Mouse (Mus musculus): ENCODE measurements around the gene Gm8994.
"Not testable (repeated sequence)": the region's sequence is repeated elsewhere in the genome, so short reads cannot be mapped to it uniquely, and the experiment has no call there.

The Gm8994 gene

GRCm38 (mm10) chr6:136327239-136327638 is at the start of gene Gm8994:
Gene Gm8994 (plus strand): TSS chr6:136327539.
- DNase-seq (ENCODE audit: low spot score) = not testable (repeated sequence)

DNA sequence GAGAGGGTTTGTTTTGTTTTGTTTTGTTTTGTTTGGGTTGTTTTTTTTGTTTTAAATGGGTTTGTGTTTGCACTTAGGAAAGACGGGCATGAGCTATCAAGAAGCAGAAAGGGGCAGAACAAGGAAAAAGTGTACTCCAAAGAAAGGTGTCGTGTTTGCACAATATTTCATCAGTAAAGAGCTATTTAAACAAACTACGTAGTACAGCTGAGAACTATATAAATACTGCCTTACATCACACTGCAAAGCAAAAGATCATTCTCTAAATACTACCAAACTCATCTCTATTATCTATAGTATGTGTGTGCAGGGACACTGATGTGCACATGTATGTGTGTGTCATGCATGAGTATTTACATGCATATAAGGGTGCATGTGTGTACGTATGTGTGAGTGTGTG is 49.7 kb upstream of the Gm8994 start:
- DNase-seq (ENCODE audit: low spot score) = no peak

DNA sequence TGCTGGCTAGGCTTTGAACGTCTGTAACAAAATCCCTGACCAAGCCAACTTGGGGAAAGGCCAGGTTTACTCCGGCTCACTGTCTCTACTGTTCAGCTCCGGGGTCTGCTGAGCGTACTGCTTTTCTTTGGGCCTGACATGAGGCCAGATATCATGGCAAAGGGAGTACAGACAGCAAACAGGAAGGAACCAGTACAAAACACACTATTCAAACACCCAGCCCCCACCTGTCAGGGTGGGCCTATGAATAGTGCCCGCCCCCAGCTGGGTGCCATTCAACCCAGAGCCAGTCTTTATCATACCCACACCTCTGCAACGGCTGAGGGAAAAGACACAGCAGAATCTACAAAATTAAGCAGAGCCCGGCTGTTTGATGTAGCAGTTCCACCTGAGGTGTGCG is 42.8 kb upstream of the Gm8994 start:
- DNase-seq (ENCODE audit: low spot score) = no peak

DNA sequence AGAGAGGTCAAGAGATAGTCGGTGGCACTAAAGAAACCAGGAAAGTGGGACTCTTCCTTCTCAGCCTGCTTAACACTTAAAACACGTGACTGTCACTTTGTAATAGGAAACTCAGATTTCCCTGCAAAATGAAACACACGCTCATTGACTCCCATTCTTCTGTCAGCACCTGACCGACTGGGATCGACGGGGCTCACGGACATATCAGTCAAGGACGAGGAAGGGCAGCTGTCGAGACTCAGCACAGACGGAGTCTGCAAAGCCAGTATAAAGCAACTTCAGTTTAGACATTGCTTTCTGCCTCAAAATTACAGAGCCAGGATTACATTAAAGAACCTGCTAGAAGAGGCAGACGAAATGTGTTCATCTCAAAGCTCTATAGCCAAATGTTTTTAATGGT is 41.2 kb upstream of the Gm8994 start:
- no peak for DNase-seq (ENCODE audit: low spot score)

GRCm38 (mm10) chr6:136286589-136286988 is 40.8 kb upstream of the Gm8994 start:
- no peak for DNase-seq (ENCODE audit: low spot score)

- no peak for DNase-seq (ENCODE audit: low spot score)
Measured at GRCm38 (mm10) chr6:136291424-136291823, 35.9 kb upstream of the Gm8994 start.

- DNase-seq (ENCODE audit: low spot score) = no peak
Measured at GRCm38 (mm10) chr6:136291951-136292714, 35.2 kb upstream of the Gm8994 start.

DNA sequence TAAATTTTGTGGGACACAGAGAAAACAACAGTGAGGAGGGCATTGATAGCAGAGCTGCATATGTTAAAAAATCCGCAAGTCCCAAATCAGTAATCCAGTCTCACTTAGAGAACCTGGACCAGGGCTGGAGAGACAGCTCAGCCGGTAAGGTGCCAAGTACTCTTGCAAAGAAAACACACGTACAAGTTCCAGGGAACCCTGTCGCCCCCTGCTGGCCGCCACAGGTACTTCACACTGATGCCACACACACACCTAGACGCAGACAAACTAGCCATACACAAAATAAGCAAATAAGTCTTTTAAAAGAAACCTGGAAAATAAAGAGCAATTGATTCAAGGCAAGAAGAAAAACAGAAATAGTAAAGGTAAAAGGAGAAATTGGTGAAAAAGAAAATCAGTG is 33.6 kb upstream of the Gm8994 start:
- DNase-seq (ENCODE audit: low spot score) = no peak

- no peak for DNase-seq (ENCODE audit: low spot score)
Measured at GRCm38 (mm10) chr6:136295821-136296220, 31.5 kb upstream of the Gm8994 start.

DNA sequence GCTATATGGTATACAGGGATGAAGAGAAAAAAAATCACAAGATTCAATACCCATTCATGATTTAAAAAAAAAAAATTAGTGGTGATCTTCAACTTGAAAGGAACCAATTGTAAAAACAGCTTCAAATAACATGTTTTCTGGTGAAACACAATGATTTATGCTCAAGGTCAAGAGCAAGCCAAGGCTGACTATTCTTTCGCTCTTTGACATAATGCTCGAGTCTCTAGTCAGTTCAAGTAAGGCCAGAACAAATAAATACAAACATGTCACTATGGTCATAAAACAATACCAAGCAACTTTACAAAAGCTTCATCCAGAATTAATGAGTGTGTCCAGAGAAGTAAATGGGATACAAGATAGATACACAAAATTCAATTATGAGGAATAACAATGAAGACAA is 31.1 kb upstream of the Gm8994 start:
- DNase-seq (ENCODE audit: low spot score) = no peak

DNA sequence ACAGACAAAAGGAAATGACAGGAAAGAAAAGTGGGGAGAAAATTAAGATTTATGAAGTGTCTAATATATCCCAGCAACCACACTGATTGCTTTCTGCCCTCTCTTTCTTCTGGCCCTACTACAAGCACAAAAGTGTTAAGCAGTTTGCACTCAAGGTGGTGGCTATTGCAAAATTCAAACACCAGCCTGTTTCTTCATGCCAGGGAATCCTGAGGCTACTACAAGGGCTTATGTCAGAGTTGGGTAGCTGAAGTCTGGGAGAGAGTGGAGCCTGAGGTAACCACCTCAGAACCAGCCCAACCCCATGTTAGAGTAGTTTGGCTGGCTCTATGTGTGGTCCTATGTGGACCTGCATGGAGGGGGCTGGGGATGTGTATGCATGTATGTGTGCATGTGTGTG is 23.8 kb upstream of the Gm8994 start:
- no peak for DNase-seq (ENCODE audit: low spot score)

DNA sequence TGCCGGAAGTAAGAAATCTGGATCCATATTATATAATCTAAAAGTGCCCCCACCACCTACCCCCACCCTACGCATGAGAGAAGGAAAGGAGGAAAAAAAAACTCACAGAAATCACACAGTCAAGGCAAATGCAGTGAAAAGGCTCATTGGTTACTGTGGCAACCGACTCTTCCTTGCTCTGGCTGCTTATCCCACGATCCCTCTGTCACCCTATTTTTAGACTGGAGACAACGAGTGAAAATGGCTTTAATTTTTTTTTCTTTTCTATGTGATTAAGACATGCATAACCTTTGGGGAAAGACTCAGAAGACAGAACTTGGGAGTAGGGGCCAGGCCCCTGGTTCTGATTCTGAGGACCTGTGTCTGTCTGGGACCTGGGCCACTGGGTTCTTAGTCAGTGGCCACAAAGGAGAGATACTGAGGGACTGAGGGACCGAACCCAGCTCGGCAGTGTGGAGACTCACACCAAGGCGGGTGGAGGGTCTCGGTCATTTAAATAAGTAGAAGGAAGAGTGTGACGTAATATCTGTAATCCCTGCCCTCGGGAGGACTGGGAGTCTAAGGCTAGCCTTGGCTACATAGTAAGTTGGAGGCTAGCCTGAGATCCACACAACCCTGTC is 22.9 kb upstream of the Gm8994 start:
- no peak for DNase-seq (ENCODE audit: low spot score)

DNA sequence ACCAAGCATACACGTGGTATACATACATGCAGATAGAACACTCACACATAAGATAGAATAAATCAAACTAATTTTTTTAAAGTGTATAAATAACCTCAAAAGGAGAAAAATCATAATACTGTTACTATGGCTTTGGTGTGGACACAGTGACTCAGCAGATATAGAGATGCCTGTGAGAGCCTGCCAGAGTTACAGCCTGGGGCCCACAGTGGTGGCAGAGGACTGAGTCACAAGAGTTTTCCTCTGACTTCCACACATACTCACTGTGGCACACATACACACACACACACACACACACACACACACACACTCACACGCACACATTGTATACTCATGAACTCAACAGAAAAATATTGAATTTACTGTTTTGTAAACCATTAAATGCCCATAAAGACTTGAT is 17.9 kb upstream of the Gm8994 start:
- DNase-seq (ENCODE audit: low spot score) = no peak

DNA sequence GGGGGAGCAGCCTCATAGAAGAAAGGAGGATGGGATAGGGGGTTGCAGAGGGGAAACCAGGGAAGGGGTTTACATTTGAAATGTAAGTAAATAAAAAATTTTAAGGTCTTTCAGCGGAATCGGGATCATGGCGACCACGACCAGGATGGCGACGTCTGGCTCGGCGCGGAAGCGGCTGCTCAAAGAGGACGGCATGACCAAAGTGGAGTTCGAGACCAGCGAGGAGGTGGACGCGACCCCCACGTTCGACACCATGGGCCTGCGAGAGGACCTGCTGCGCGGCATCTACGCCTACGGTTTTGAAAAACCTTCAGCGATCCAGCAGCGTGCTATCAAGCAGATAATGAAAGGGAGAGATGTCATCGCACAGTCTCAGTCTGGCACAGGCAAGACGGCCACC is 1.1 kb downstream of the Gm8994 start:
- not testable (repeated sequence) for DNase-seq (ENCODE audit: low spot score)

DNA sequence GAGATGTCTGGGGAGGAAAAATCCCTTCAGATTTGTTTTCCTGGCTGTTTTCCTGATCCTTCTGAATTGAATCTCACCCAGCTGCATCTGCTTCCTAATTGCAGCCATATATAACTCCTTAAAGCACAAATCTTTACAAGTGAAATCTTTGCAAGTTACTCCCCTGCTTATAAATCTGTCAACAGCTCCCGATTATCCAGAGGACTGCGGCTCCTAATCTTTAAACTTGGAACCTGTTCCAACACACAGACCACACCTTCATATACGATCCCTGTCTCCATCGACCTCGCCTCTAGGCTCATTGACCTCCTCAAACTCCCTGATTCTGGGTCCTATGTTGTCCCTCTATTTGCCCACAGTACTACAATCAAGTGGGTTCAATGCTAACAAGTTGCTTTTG is 13.3 kb downstream of the Gm8994 start:
- no peak for DNase-seq (ENCODE audit: low spot score)

DNA sequence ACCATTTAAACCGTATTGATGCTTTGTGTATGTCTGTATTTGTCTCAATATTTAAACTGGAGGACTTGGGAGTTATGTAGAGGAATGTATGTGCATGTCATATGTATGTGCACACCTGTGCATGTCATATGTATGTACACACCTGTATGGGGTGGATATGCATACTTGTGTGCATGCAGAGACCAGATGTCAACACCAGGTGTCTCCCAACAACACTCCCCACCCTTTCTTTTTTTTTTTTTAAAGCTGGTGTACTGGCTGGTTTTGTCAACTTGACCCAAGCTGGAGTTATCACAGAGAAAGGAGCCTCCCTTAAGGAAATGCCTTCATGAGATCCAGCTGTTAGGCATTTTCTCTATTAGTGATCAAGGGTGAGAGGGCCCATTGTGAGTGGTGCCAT is 13.8 kb downstream of the Gm8994 start:
- DNase-seq (ENCODE audit: low spot score) = no peak

DNA sequence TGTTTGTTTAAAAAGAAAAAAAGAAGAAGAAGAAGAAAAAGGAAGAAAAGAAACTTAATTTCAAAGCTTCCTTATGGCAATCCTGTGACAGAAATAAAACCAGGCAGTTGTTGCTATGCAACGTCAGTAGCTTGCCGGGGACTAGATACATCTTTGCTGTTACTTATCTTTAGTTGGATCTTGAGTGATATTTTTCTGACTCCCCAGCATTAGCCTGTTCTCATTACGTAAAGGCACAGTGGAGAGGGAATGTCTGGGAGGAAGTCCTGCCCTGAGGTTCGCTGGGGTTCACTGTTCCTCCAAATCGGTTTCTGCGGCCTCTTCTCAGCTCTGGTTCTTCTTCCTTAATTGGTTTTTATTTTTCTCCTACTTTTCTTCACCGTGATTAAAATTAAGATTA is 16.5 kb downstream of the Gm8994 start:
- DNase-seq (ENCODE audit: low spot score) = no peak

DNA sequence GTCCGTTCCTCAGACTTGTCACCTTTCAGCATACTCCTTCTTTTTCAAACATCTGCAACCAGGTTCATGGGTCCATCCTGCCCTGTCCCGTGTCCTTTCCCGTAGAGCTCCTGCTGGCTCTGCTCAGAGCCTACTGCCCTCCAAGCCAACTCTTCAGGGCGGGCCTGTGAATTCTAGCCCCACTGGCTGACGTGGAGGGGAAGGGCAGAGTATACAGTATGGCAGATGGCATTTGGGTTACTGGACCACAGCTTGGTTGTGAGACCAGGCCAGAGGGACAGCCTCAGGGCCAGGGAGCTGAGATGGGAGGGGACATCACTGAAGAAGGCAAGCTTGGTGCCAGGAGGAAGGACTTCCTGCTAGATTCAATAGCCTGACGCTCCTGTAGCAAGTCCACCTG is 17.7 kb downstream of the Gm8994 start:
- no peak for DNase-seq (ENCODE audit: low spot score)

GRCm38 (mm10) chr6:136345641-136346040 is 18.3 kb downstream of the Gm8994 start:
- no peak for DNase-seq (ENCODE audit: low spot score)

DNA sequence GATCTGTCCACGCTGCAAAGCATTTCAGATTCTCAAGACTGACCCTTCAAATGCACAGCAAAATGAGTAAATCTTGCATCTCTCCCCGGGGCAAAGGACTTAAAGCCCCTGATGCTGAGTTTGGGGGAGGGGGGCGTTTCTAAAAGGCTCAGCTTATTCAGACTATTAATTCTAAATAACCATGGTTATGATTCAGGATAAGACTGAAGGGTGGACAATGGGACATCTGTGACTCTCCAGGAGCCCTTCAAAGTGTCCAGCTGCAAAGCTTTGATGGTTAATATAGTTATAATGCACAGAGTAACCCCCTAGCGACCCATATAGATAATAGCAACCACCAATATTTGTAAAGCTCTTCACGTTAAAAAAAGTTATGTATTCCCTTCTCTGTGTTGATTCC is 19.7 kb downstream of the Gm8994 start:
- DNase-seq (ENCODE audit: low spot score) = no peak

- DNase-seq (ENCODE audit: low spot score) = no peak
Measured at GRCm38 (mm10) chr6:136347631-136348030, 20.3 kb downstream of the Gm8994 start.

GRCm38 (mm10) chr6:136353399-136354184 is 26.3 kb downstream of the Gm8994 start:
- DNase-seq (ENCODE audit: low spot score) = peak; percentile 71

GRCm38 (mm10) chr6:136358471-136358870 is 31.1 kb downstream of the Gm8994 start:
- DNase-seq (ENCODE audit: low spot score) = no peak

All from adipocyte (in vitro differentiated cells).